Mouse (Mus musculus) limb, embryonic 11.5 days (tissue): ENCODE measurements at regions not wholly inside any gene's neighbourhood (a gene's known extent, or its start where the extent isn't known, plus 50 kb on each side); places are given as distances from the start of the nearest gene placed in this dataset.

Source experiments
- ATAC-seq: fragments of 200-750 bp; cut with Nextera tagmentation; 2 replicates; pipeline ENCODE4 v1.8.0; 2017; ENCODE audit warnings: low read depth; ENCODE audit not compliant: insufficient number of reproducible peaks, low FRiP score, low TSS enrichment
- DNase-seq: peaks from one replicate; pipeline ENCODE4 v3.0.0-alpha.2; 2015; ENCODE audit warnings: low spot score
- H3K27ac ChIP-seq: fragments of 300-500 bp; sonication (generic); replicated peaks from 2 replicates; pipeline ENCODE4 v1.5.1; 2014; ENCODE audit warnings: low read depth, mild to moderate bottlenecking, low read length
- H3K27me3 ChIP-seq: fragments of 300-500 bp; sonication (generic); 2 replicates; pipeline ENCODE4 v1.6.1; 2014; ENCODE audit warnings: mild to moderate bottlenecking, low read length, mixed read lengths; ENCODE audit not compliant: control insufficient read depth, insufficient read depth
- H3K36me3 ChIP-seq: fragments of 300-500 bp; sonication (generic); 2 replicates; pipeline ENCODE4 v1.6.1; 2014; ENCODE audit warnings: mild to moderate bottlenecking, low read length, moderate library complexity, mixed read lengths; ENCODE audit not compliant: control insufficient read depth, insufficient read depth
- H3K4me1 ChIP-seq: fragments of 300-500 bp; sonication (generic); 2 replicates; pipeline ENCODE4 v1.6.1; 2014; ENCODE audit warnings: low read length, mixed read lengths; ENCODE audit not compliant: control insufficient read depth, insufficient read depth
- H3K4me2 ChIP-seq: fragments of 300-500 bp; sonication (generic); 2 replicates; pipeline ENCODE4 v1.6.1; 2014; ENCODE audit warnings: low read depth, mild to moderate bottlenecking, moderate library complexity; ENCODE audit not compliant: severe bottlenecking
- H3K4me3 ChIP-seq: fragments of 300-500 bp; sonication (generic); 2 replicates; pipeline ENCODE4 v1.5.1; 2014; ENCODE audit warnings: low read depth, low read length
- H3K9ac ChIP-seq: fragments of 300-500 bp; sonication (generic); 2 replicates; pipeline ENCODE4 v1.6.1; 2014; ENCODE audit warnings: mild to moderate bottlenecking, low read length
- H3K9me3 ChIP-seq: fragments of 300-500 bp; sonication (generic); 2 replicates; pipeline ENCODE4 v1.6.1; 2016; ENCODE audit warnings: low read length; ENCODE audit not compliant: control insufficient read depth
- WGBS: fragments of 180-500 bp; shearing (Covaris S2); extraction: QIAGEN DNeasy Blood & Tissue Kit; methylation state at CpG from one replicate; pipeline ENCODE4 v1.1.7; 2014; 5-methylcytosine and 5-hydroxymethylcytosine counted together

DNA sequence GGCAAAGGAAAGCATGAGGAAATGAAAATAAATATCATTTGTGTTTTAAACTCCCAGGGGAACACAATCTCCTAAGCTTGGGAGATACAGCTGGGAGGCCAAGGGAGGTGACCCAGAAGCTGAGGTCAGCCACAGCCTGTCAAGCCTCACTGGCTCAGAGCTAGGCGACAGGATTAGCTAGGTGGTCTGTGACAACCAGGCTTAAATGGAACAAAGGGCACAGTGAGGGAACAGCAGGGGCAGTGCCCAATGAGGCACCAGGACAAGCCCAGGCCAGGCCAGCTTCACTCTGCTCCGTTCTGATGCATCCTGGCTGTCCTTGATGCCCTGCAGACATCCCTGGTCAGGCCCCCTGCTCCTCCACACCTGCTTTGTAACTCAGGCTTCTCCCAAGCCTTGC lies 169.7 kb downstream of the Tpra1 start:
- ATAC-seq = no peak
- 62% methylated on average over 2 of the region's 2 CpGs for WGBS
- Histone ChIP-seq H3K4me3 (no peak overlapping the region), H3K4me2 (no peak overlapping the region), H3K27me3 (no peaks in the 10 kb centered on the region), H3K4me1 (no peaks in the 10 kb centered on the region), H3K36me3 (no peaks in the 10 kb centered on the region), H3K9ac (no peak overlapping the region), H3K27ac (no peak overlapping the region), H3K9me3 (no peaks in the 10 kb centered on the region)
- no peak for DNase-seq

DNA sequence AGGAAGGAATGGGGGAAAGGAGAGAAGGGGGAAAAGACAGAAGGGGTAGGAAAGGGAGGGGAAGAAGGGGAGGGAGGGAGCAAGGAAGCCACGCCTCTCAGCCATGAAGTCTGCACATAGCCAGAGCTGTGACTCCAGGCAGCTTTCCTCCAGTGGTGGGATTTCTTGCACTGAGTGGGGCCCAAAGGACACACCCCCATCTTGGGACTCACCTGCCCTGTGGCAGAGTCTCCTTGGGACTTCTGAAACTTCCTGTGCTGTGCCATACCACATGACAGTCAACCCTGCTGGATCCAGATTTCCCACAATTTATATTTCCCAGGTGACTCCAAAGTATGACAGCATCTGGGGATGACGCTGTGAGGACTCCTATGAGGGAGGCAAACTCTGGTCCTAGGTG lies 170.5 kb downstream of the Tpra1 start:
- H3K4me1 ChIP-seq = no peaks in the 10 kb centered on the region
- DNase-seq (no peak), ATAC-seq (no peak)
- no peak overlapping the region for H3K4me3 ChIP-seq
- no peak overlapping the region for H3K9ac ChIP-seq
- 63% methylated on average over 2 of the region's 2 CpGs for WGBS
- H3K9me3 ChIP-seq = no peaks in the 10 kb centered on the region
- no peak overlapping the region for H3K4me2 ChIP-seq
- no peak overlapping the region for H3K27ac ChIP-seq
- H3K27me3 ChIP-seq = no peaks in the 10 kb centered on the region
- H3K36me3 ChIP-seq = no peaks in the 10 kb centered on the region

DNA sequence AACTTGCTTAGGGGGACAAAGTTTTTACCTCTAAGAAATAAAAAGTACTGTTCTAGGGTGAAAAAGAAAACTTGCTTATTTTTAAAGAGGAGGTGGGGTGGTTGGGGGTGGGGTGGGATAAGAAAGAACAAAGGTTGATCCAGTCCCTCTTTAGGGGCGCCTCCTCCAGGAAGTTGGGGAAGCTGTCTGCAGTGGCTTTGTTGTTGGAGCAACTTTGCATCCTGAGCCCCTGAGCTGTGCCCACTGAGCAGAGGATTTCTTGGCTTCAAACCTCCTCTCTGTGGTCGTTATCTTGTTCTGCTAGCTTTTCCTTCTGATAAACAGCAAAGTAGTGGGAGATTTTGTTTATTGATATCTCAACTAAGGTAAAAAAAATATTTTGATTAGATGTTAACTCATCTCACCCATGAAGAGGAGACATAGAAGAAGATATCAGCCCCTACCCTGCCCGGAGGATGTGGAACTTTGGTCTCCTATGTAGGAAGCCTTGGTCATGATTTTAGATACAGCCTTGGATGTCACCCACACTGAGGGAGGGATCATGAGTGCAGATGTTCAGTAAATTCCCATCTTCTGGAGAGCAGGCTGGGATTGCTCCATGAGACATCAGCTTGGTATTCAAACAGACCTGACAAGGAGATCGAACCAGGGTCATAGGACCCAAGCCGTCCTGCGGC lies 179.7 kb downstream of the Tpra1 start:
- Histone ChIP-seq H3K4me2 (no peak overlapping the region), H3K27ac (no peak overlapping the region), H3K9ac (no peak overlapping the region), H3K27me3 (no peaks in the 10 kb centered on the region), H3K36me3 (no peaks in the 10 kb centered on the region), H3K4me3 (no peak overlapping the region), H3K9me3 (no peaks in the 10 kb centered on the region), H3K4me1 (no peaks in the 10 kb centered on the region)
- WGBS = 71% methylated on average over 6 of the region's 6 CpGs
- DNase-seq = no peak
- no peak for ATAC-seq

DNA sequence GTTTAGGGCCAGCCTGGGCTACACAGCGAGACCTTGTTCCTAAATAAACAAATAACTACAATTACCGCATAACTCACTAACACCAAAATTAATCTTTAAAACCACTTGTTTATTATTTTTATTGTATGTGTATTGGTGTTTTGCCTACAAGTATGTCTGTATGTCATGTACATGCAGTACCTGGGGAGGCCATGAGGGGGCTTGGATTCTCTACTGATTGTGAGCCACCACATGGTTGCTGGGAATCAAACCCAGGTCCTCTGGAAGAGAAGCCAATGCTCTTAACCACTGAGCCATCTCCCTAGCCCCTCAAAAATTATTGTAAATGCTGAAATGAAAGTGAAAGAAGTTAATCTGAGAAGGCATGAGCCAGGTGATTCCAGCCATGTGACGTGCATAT lies 182.4 kb downstream of the Tpra1 start:
- Histone ChIP-seq H3K4me2 (no peak overlapping the region), H3K36me3 (no peaks in the 10 kb centered on the region), H3K9me3 (no peaks in the 10 kb centered on the region), H3K4me3 (no peak overlapping the region), H3K27ac (no peak overlapping the region), H3K27me3 (no peaks in the 10 kb centered on the region), H3K4me1 (no peaks in the 10 kb centered on the region), H3K9ac (no peak overlapping the region)
- DNase-seq (peak; percentile 25), ATAC-seq (no peak)
- 97% methylated on average over 3 of the region's 3 CpGs for WGBS

DNA sequence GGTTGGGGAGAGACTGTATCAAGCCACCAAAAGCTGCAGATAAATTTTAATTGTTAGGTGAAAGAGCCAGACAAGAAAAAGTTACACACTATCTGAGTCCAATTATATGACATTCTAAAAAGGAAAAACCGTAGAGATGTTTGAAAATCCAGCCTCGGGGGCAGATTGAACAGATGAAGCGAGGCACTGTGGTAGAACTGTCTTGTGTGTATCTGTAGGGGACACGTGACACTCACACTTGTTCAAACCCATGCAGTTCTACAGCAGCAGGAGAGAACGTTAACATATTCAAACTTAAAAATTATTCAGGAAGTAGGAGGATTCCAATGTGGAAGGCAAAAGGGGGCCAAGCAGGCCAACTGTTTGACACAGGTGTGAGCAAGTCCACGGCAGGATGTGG lies 183.1 kb downstream of the Tpra1 start:
- H3K9me3 ChIP-seq = no peaks in the 10 kb centered on the region
- H3K4me3 ChIP-seq = no peak overlapping the region
- H3K4me2 ChIP-seq = no peak overlapping the region
- 89% methylated on average over 6 of the region's 6 CpGs for WGBS
- no peaks in the 10 kb centered on the region for H3K4me1 ChIP-seq
- H3K27ac ChIP-seq = no peak overlapping the region
- no peak for DNase-seq
- H3K36me3 ChIP-seq = no peaks in the 10 kb centered on the region
- no peaks in the 10 kb centered on the region for H3K27me3 ChIP-seq
- H3K9ac ChIP-seq = no peak overlapping the region
- no peak for ATAC-seq

DNA sequence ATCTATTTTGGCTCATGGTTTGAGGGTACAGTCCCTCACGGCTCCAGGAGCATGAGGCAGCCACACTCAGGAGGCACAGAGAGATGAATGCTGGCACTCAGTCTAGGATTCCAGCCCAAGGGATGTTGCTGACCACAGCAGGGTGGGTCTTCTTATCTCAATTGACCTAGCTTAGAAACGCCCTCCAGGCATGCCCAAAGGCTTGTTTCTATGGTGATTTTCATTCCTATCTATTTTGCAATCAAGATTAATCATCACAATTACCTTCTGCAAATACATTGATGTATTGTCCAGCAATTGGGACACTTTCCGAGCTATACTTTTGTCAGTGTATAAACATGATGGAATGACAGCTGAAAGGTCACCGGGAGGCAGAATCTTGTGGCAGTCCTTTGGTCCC lies 185.6 kb downstream of the Tpra1 start:
- no peak for DNase-seq
- WGBS = 72% methylated on average over 4 of the region's 4 CpGs
- H3K4me2 ChIP-seq = no peak overlapping the region
- H3K9me3 ChIP-seq = no peaks in the 10 kb centered on the region
- H3K4me1 ChIP-seq = no peaks in the 10 kb centered on the region
- H3K9ac ChIP-seq = no peak overlapping the region
- no peak for ATAC-seq
- no peak overlapping the region for H3K4me3 ChIP-seq
- H3K27me3 ChIP-seq = no peaks in the 10 kb centered on the region
- H3K27ac ChIP-seq = no peak overlapping the region
- H3K36me3 ChIP-seq = no peaks in the 10 kb centered on the region

DNA sequence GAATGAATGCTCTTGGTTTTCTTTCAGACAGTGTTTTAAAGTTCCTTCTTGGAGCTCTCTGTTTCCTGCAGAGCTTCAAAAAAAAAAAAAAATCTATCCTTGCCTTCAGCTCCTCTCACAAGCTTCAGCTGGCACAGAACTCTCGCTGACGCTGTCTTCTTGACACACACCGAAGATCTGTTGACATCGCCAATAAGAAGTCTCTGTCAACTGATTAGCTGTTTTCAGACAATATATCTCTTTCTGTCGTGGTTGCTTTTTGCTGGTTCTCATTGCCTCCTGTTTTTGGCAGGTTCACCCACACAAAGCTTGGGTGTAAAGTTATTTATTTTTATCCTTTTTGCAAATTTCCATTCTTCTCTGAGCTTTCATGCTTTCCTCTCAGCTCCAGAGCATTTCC lies 188.0 kb downstream of the Tpra1 start:
- Histone ChIP-seq H3K27ac (no peak overlapping the region), H3K4me3 (no peak overlapping the region), H3K9ac (no peak overlapping the region), H3K36me3 (no peaks in the 10 kb centered on the region), H3K9me3 (no peaks in the 10 kb centered on the region), H3K4me1 (no peaks in the 10 kb centered on the region), H3K27me3 (no peaks in the 10 kb centered on the region), H3K4me2 (no peak overlapping the region)
- DNase-seq (no peak), ATAC-seq (no peak)
- 88% methylated on average over 5 of the region's 5 CpGs for WGBS

DNA sequence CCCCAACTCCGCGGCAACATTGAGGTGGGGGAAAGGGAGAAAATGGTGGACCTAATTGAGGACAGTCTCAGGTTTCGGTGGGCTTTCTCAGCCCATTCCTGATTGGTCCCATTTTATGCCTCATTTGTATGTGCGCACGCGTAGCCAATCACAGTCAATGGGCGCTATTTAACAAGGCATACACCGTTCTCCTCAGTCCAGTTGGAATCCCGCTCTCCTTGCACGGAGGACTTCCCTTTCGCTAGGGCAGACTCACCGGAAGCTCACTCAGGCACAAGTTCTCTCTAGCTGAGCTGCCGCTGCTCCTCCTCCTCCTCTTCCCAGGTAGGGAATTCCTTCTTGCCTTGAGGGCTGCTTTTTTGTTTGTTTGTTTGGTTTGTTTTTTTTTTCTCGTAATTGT lies 193.9 kb downstream of the Tpra1 start:
- Histone ChIP-seq H3K27me3 (no peaks in the 10 kb centered on the region), H3K9me3 (no peaks in the 10 kb centered on the region), H3K27ac (no peak overlapping the region), H3K4me3 (no peak overlapping the region), H3K9ac (no peak overlapping the region), H3K4me1 (no peaks in the 10 kb centered on the region), H3K4me2 (no peak overlapping the region), H3K36me3 (no peaks in the 10 kb centered on the region)
- WGBS = 95% methylated on average over 14 of the region's 14 CpGs
- DNase-seq (no peak), ATAC-seq (no peak)

DNA sequence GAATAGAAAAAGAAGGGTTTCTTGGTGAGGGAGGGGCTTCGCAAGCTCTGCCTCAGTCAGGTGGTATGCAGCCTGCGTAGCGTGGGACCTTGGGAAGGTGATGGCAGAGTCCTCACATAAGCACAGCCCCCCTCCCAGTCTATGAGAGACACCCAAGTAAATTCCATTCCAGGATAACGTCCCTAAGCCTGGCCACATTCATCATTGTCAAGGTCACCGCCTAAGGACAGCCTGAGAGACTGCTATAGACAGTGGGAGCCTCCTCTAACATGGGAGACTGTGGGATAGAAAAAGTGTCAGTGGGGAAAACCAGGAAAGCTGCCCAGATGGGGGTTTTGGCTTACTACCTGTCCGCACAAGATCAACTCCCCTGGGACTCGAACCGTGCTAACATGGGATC lies 195.5 kb downstream of the Tpra1 start:
- H3K27me3 ChIP-seq = no peaks in the 10 kb centered on the region
- no peaks in the 10 kb centered on the region for H3K36me3 ChIP-seq
- no peak overlapping the region for H3K4me3 ChIP-seq
- H3K9me3 ChIP-seq = no peaks in the 10 kb centered on the region
- WGBS = 85% methylated on average over 8 of the region's 8 CpGs
- ATAC-seq (no peak), DNase-seq (no peak)
- no peak overlapping the region for H3K9ac ChIP-seq
- H3K27ac ChIP-seq = no peak overlapping the region
- H3K4me2 ChIP-seq = no peak overlapping the region
- no peaks in the 10 kb centered on the region for H3K4me1 ChIP-seq
